Comparison of ENCODE assay signal across 11 mouse cellular contexts in genomic region chr17:10441501-10442111, GRCm38 (mm10).
DNase-seq lines count a peak whose midpoint lies in the region; ATAC-seq and TF ChIP-seq lines count a peak whose summit lies in the region.
"Had no signal": no experiment of that assay in that cellular context is flagged by ENCODE, and none has a peak within 500 bp of the region (broad histone marks: within the 10 kb centered on the region; RNA-seq: fewer than 3 reads in every experiment).

No protein-coding gene starts in this region.

- DNase-seq in embryo, embryonic 11 days, result peak; percentile 40
- DNase-seq in embryo, embryonic 10 days (ENCODE audit: low spot score), result no peak
- peak; percentile 11 for DNase-seq in lung, postnatal 14 days
- DNase-seq in lung, postnatal 0 days (ENCODE audit: low spot score), result no peak
- peak; percentile 33 for DNase-seq in retina, embryonic 14.5 days (ENCODE audit: low spot score)
- no peak for DNase-seq in adrenal gland, postnatal 10 days
- DNase-seq in cerebellum, postnatal 36 days, result no peak
- DNase-seq: thymus, adult 2 months had no signal

- no peak for TF ChIP-seq CTCF in lung, postnatal 0 days (IDR thresholded peaks at IDR 0.05)

- H3K4me3 ChIP-seq in lung, postnatal 0 days (ENCODE audit: low read depth, low read length), result no peak overlapping the region
- no peak overlapping the region for H3K4me3 ChIP-seq in hindbrain, embryonic 13.5 days
- H3K4me3 ChIP-seq: intestine, embryonic 15.5 days had no signal

- ATAC-seq in lung, postnatal 0 days, result no peak; the same call in 1 of the 2 replicates
- ATAC-seq in hindbrain, embryonic 13.5 days (ENCODE audit: low FRiP score), result peak; percentile 91
- ATAC-seq: intestine, embryonic 15.5 days had no signal

- no peak overlapping the region for H3K9ac ChIP-seq in lung, postnatal 0 days (replicated peaks; ENCODE audit: low read depth)
- peak overlapping the region; percentile 24; the same call in 1 of the 2 replicates for H3K9ac ChIP-seq in hindbrain, embryonic 13.5 days
- H3K9ac ChIP-seq: intestine, embryonic 15.5 days; liver, embryonic 14.5 days had no signal

- no peak overlapping the region for H3K27ac ChIP-seq in lung, postnatal 0 days (ENCODE audit: low read length)
- peak overlapping the region; percentile 86 for H3K27ac ChIP-seq in hindbrain, embryonic 13.5 days
- H3K27ac ChIP-seq: intestine, embryonic 15.5 days; liver, embryonic 14.5 days had no signal

- H3K9me3 ChIP-seq in lung, postnatal 0 days (ENCODE audit: low read length), result no peaks in the 10 kb centered on the region
- H3K9me3 ChIP-seq in hindbrain, embryonic 13.5 days, result no peaks in the 10 kb centered on the region
- H3K9me3 ChIP-seq: intestine, embryonic 15.5 days had no signal

- no peaks in the 10 kb centered on the region for H3K27me3 ChIP-seq in lung, postnatal 0 days (replicated peaks; ENCODE audit: insufficient read depth, low read length)
- H3K27me3 ChIP-seq in hindbrain, embryonic 13.5 days, result no peaks in the 10 kb centered on the region
- H3K27me3 ChIP-seq: intestine, embryonic 15.5 days had no signal

- H3K36me3 ChIP-seq in lung, postnatal 0 days (ENCODE audit: insufficient read depth, low read length), result no peaks in the 10 kb centered on the region
- H3K36me3 ChIP-seq in hindbrain, embryonic 13.5 days, result no peaks in the 10 kb centered on the region
- H3K36me3 ChIP-seq: intestine, embryonic 15.5 days had no signal

- TF ChIP-seq EP300 in lung, postnatal 0 days (IDR thresholded peaks at IDR 0.05), result no peak

- 50% methylated on average over 16 of the region's 16 CpGs for WGBS in lung, postnatal 0 days
- 16% methylated on average over 16 of the region's 16 CpGs for WGBS in hindbrain, embryonic 13.5 days

- no peak overlapping the region for H3K4me2 ChIP-seq in lung, postnatal 0 days (replicated peaks; ENCODE audit: low read depth, low read length)
- H3K4me2 ChIP-seq in hindbrain, embryonic 13.5 days, result peak overlapping the region; percentile 30
- H3K4me2 ChIP-seq: intestine, embryonic 15.5 days had no signal

- H3K4me1 ChIP-seq in lung, postnatal 0 days (ENCODE audit: insufficient read depth, low read depth, low read length), result no peaks in the 10 kb centered on the region
- H3K4me1 ChIP-seq in hindbrain, embryonic 13.5 days (replicated peaks), result peaks cover 25% of the 10 kb centered on the region
- H3K4me1 ChIP-seq: intestine, embryonic 15.5 days had no signal

Comparison
In these comparisons a context has a peak if more than half of its experiments do, and no peak if none do; other contexts are left out.
1. DNase-seq: peak in embryo, embryonic 11 days (single experiment), lung, postnatal 14 days (single experiment) and retina, embryonic 14.5 days (single experiment); none in embryo, embryonic 10 days (single experiment), lung, postnatal 0 days (single experiment), adrenal gland, postnatal 10 days (single experiment) and cerebellum, postnatal 36 days (0 of 2).